Mouse (Mus musculus) MEL (cell line): ENCODE measurements around the gene Gatad2a. TPM values are rescaled to one million over a fixed set of nuclear protein-coding genes. Genes with fewer than 3 reads are reported as not detected.

Experiments used
- DNase-seq: peaks from one replicate; pipeline ENCODE4 v3.0.0; 2011; ENCODE audit warnings: low read depth, low spot score
- H3K27ac ChIP-seq: 2 replicates; pipeline ENCODE4 v1.5.1; 2012; ENCODE audit warnings: low read depth, mild to moderate bottlenecking, control low read depth, low read length, moderate library complexity; ENCODE audit not compliant: control insufficient read depth
- H3K27me3 ChIP-seq, 2 experiments: fragments of 150-350 bp in 1 of 2; sonication (generic) in 1 of 2; 2 replicates each; pipeline ENCODE4 v1.6.1; 2012; ENCODE audit warnings: low read length in 2 of 2, mild to moderate bottlenecking in 2 of 2, improper control_type of control experiment in 1 of 2, moderate library complexity in 1 of 2; ENCODE audit not compliant: insufficient read depth in 2 of 2, control insufficient read depth in 1 of 2
- H3K36me3 ChIP-seq, 2 experiments: 2 replicates each; pipeline ENCODE4 v1.6.1; 2012 to 2014; ENCODE audit warnings: low read length in 2 of 2, improper control_type of control experiment in 1 of 2, inconsistent platforms in 1 of 2, mild to moderate bottlenecking in 1 of 2; ENCODE audit not compliant: insufficient read depth in 2 of 2, control insufficient read depth in 1 of 2
- H3K4me1 ChIP-seq, 2 experiments: fragments of 150-350 bp in 1 of 2; sonication (generic) in 1 of 2; 2 replicates each; pipeline ENCODE4 v1.6.1; 2012; ENCODE audit warnings: low read length in 2 of 2, improper control_type of control experiment in 1 of 2, mild to moderate bottlenecking in 1 of 2; ENCODE audit not compliant: insufficient read depth in 2 of 2, control insufficient read depth in 1 of 2
- H3K4me3 ChIP-seq, 2 experiments: fragments of 150-350 bp in 1 of 2; sonication (generic) in 1 of 2; 2 replicates each; pipeline ENCODE4 v1.5.1; 2012; ENCODE audit warnings: low read depth in 2 of 2, low read length in 2 of 2, mild to moderate bottlenecking in 2 of 2, moderate library complexity in 2 of 2, control low read depth in 1 of 2, improper control_type of control experiment in 1 of 2; ENCODE audit not compliant: control insufficient read depth in 1 of 2, insufficient read depth in 1 of 2
- H3K79me2 ChIP-seq: 2 replicates; pipeline ENCODE4 v1.6.1; 2012; ENCODE audit warnings: mild to moderate bottlenecking, low read length, moderate library complexity; ENCODE audit not compliant: control insufficient read depth, poor library complexity, insufficient read depth
- H3K9ac ChIP-seq: 2 replicates; pipeline ENCODE4 v1.6.1; 2012; ENCODE audit warnings: low read depth, mild to moderate bottlenecking, control low read depth, low read length, moderate library complexity; ENCODE audit not compliant: control insufficient read depth, poor library complexity, severe bottlenecking
- H3K9me3 ChIP-seq: fragments of 150-350 bp; sonication (generic); replicated peaks from 2 replicates; pipeline ENCODE4 v1.6.1; 2012; ENCODE audit warnings: mild to moderate bottlenecking, low read length, improper control_type of control experiment, moderate library complexity; ENCODE audit not compliant: insufficient read depth
- CHD2 ChIP-seq: IDR thresholded peaks from 2 replicates; pipeline ENCODE4 v1.6.1; 2011; ENCODE audit warnings: low read length, improper control_type of control experiment
- CTCF ChIP-seq, 3 experiments: IDR thresholded peaks in 2 of 3; conservative IDR thresholded peaks in 1 of 3; 2 replicates each; pipeline ENCODE4 v1.5.1; 2011 to 2012; ENCODE audit warnings: low read length in 3 of 3, low read depth in 2 of 3, mild to moderate bottlenecking in 2 of 3, improper control_type of control experiment in 1 of 3, inconsistent platforms in 1 of 3, mixed read lengths in 1 of 3, moderate library complexity in 1 of 3; ENCODE audit not compliant: control insufficient read depth in 1 of 3, insufficient read depth in 1 of 3, poor library complexity in 1 of 3, severe bottlenecking in 1 of 3
- E2F4 ChIP-seq: IDR thresholded peaks from 2 replicates; pipeline ENCODE4 v1.6.1; 2011; ENCODE audit warnings: low read depth, low read length, improper control_type of control experiment, borderline replicate concordance
- EP300 ChIP-seq, 2 experiments: IDR thresholded peaks; 2 replicates each; pipeline ENCODE4 v1.6.1; 2011; ENCODE audit warnings: improper control_type of control experiment in 2 of 2, low read length in 2 of 2, low read depth in 1 of 2, mild to moderate bottlenecking in 1 of 2
- ETS1 ChIP-seq: IDR thresholded peaks from 2 replicates; pipeline ENCODE4 v1.6.1; 2012; ENCODE audit warnings: low read depth, mild to moderate bottlenecking, inconsistent platforms, low read length, improper control_type of control experiment, moderate library complexity
- JUND ChIP-seq: IDR thresholded peaks from 2 replicates; pipeline ENCODE4 v1.6.1; 2011; ENCODE audit warnings: low read depth, mild to moderate bottlenecking, improper control_type of control experiment, low read length
- MAFK ChIP-seq: IDR thresholded peaks from 2 replicates; pipeline ENCODE4 v1.6.1; 2011; ENCODE audit warnings: low read depth, mild to moderate bottlenecking, low read length, improper control_type of control experiment, borderline replicate concordance
- MXI1 ChIP-seq: IDR thresholded peaks from 2 replicates; pipeline ENCODE4 v1.6.1; 2011; ENCODE audit warnings: mild to moderate bottlenecking, low read depth, low read length, improper control_type of control experiment
- MYB ChIP-seq: IDR thresholded peaks from 2 replicates; pipeline ENCODE4 v1.6.1; 2011; ENCODE audit warnings: mild to moderate bottlenecking, low read depth, low read length, improper control_type of control experiment
- MYC ChIP-seq: IDR thresholded peaks from 2 replicates; pipeline ENCODE4 v1.6.1; 2011; ENCODE audit warnings: low read depth, mild to moderate bottlenecking, low read length, improper control_type of control experiment, moderate library complexity
- NELFE ChIP-seq: IDR thresholded peaks from 2 replicates; pipeline ENCODE4 v1.6.1; 2011; ENCODE audit warnings: low read depth, low read length, improper control_type of control experiment
- POLR2A ChIP-seq, 2 experiments: IDR thresholded peaks; 2 replicates each; pipeline ENCODE4 v1.6.1; 2011 to 2012; ENCODE audit warnings: low read length in 2 of 2, mild to moderate bottlenecking in 2 of 2, control low read depth in 1 of 2, improper control_type of control experiment in 1 of 2, low read depth in 1 of 2, moderate library complexity in 1 of 2; ENCODE audit not compliant: control insufficient read depth in 1 of 2, insufficient read depth in 1 of 2, poor library complexity in 1 of 2
- POLR2AphosphoS2 ChIP-seq: IDR thresholded peaks from 2 replicates; pipeline ENCODE4 v1.6.1; 2011; ENCODE audit warnings: low read length, improper control_type of control experiment
- POLR2AphosphoS5 ChIP-seq: IDR thresholded peaks from 2 replicates; pipeline ENCODE4 v1.6.1; 2012; ENCODE audit warnings: low read depth, borderline replicate concordance, mild to moderate bottlenecking, inconsistent platforms, low read length, moderate library complexity, mixed read lengths
- RAD21 ChIP-seq: IDR thresholded peaks from 2 replicates; pipeline ENCODE4 v1.6.1; 2011; ENCODE audit warnings: mild to moderate bottlenecking, low read depth, low read length, improper control_type of control experiment
- RCOR1 ChIP-seq: IDR thresholded peaks from 2 replicates; pipeline ENCODE4 v1.6.1; 2012; ENCODE audit warnings: low read depth, mild to moderate bottlenecking, inconsistent platforms, low read length, improper control_type of control experiment
- SMC3 ChIP-seq: IDR thresholded peaks from 2 replicates; pipeline ENCODE4 v1.6.1; 2011; ENCODE audit warnings: low read depth, low read length, improper control_type of control experiment
- TAL1 ChIP-seq: IDR thresholded peaks from 2 replicates; pipeline ENCODE4 v1.6.1; 2012; ENCODE audit warnings: mild to moderate bottlenecking, inconsistent platforms, low read length, moderate library complexity, mixed read lengths
- TCF12 ChIP-seq: IDR thresholded peaks from 2 replicates; pipeline ENCODE4 v1.6.1; 2014; ENCODE audit warnings: low read depth, mild to moderate bottlenecking, inconsistent platforms, low read length, improper control_type of control experiment, moderate library complexity
- USF1 ChIP-seq: IDR thresholded peaks from 2 replicates; pipeline ENCODE4 v1.6.1; 2014; ENCODE audit warnings: low read depth, mild to moderate bottlenecking, inconsistent platforms, low read length, improper control_type of control experiment, moderate library complexity
- USF2 ChIP-seq, 2 experiments: IDR thresholded peaks; 2 replicates each; pipeline ENCODE4 v1.6.1; 2011 to 2012; ENCODE audit warnings: improper control_type of control experiment in 2 of 2, low read length in 2 of 2, borderline replicate concordance in 1 of 2, inconsistent platforms in 1 of 2, low read depth in 1 of 2, mild to moderate bottlenecking in 1 of 2; ENCODE audit not compliant: insufficient read depth in 1 of 2
- ZMIZ1 ChIP-seq: IDR thresholded peaks from 2 replicates; pipeline ENCODE4 v1.6.1; 2012; ENCODE audit warnings: low read depth, mild to moderate bottlenecking, inconsistent platforms, low read length, improper control_type of control experiment, moderate library complexity
- ZNF384 ChIP-seq: IDR thresholded peaks from 2 replicates; pipeline ENCODE4 v1.6.1; 2012; ENCODE audit warnings: low read depth, mild to moderate bottlenecking, inconsistent platforms, low read length, improper control_type of control experiment
- polyA plus RNA-seq, 2 experiments: library from polyadenylated mRNA; stranded (reverse) in 1 of 2; unstranded in 1 of 2; fragments of >175 nt in 1 of 2; fragments of >200 nt in 1 of 2; gene quantifications; 2 replicates each; pipeline versions ENCODE4 v1.2.1 to v1.2.4; 2012; ENCODE audit warnings: low replicate concordance in 2 of 2, low read depth in 1 of 2; ENCODE audit not compliant: insufficient read length in 2 of 2, insufficient read depth in 1 of 2, missing spikeins in 1 of 2
- total RNA-seq: library from RNA; depleted of rRNA; stranded (reverse); fragments of 300-350 nt; gene quantifications from 2 replicates; pipeline ENCODE4 v1.2.3, GENCODE M21; 2012

Gatad2a gene
- total and polyA plus RNA-seq, 3 experiments, result 38.0 to 129 (median 111) TPM

DNA sequence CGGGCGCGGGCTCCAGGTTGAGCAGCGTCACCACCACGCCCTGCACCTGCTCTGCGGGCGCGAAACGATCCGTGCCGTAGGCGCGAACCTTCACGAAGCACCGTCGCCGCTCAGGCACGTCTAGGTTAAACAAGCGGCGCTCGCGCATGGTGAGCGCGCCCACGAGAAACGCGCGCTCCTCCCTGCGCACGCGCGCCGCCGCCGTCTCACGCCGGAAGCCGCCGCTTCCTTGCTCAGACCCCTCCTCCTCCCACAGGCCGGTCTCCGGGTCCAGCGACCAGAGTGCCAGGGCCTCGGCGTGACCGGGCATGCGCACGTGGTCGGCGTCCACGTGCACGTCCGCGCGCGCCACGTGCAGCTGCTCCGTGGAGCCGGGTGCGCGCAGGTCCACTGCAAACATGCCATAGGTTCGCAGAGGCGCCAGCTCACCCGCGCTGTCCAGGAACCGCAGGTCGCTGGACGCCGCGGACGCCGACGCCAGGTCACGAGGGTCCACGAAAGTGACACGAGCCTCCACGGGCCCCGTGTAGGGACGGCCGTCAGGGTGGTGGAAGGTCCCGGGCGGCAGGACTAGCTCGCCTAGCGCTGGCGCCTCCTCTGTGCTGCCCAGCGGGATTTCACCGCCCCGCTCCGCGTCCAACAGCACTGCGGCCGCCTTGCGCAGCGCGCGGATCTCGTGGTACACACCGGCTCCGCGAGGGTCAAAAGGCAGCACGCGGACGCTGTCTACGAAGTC, 114.0 kb downstream of the Gatad2a start:
- TF ChIP-seq E2F4, result no peak
- no peak for TF ChIP-seq POLR2AphosphoS2
- no peak for TF ChIP-seq CTCF (IDR thresholded peaks at IDR 0.05 in 2 of 3, conservative IDR thresholded peaks at IDR 0.05 in 1 of 3; ENCODE audit: control insufficient read depth in 1 of 3, insufficient read depth in 1 of 3, low read depth in 2 of 3, low read length in 3 of 3, poor library complexity in 1 of 3, severe bottlenecking in 1 of 3)
- TF ChIP-seq EP300 (IDR thresholded peaks at IDR 0.05; ENCODE audit: low read depth in 1 of 2, low read length in 2 of 2), result no peak
- no peak for TF ChIP-seq MYB
- TF ChIP-seq TCF12, result no peak
- TF ChIP-seq SMC3, result no peak
- no peak for TF ChIP-seq USF2 (IDR thresholded peaks at IDR 0.05; ENCODE audit: borderline replicate concordance in 1 of 2, insufficient read depth in 1 of 2, low read depth in 1 of 2, low read length in 2 of 2)
- TF ChIP-seq CHD2, result no peak
- no peak for TF ChIP-seq POLR2A (IDR thresholded peaks at IDR 0.05; ENCODE audit: control insufficient read depth in 1 of 2, insufficient read depth in 1 of 2, low read depth in 1 of 2, low read length in 2 of 2, poor library complexity in 1 of 2)
- DNase-seq, result no peak

GRCm38 (mm10) chr8:69881261-69881865, 114.8 kb downstream of the Gatad2a start:
- no peaks in the 10 kb centered on the region for H3K36me3 ChIP-seq
- H3K9ac ChIP-seq, result no peak overlapping the region
- no peaks in the 10 kb centered on the region for H3K9me3 ChIP-seq
- no peaks in the 10 kb centered on the region for H3K27me3 ChIP-seq
- no peak for TF ChIP-seq NELFE
- no peak for TF ChIP-seq TAL1
- TF ChIP-seq USF2 (IDR thresholded peaks at IDR 0.05; ENCODE audit: borderline replicate concordance in 1 of 2, insufficient read depth in 1 of 2, low read depth in 1 of 2, low read length in 2 of 2), result no peak
- TF ChIP-seq CTCF (IDR thresholded peaks at IDR 0.05 in 2 of 3, conservative IDR thresholded peaks at IDR 0.05 in 1 of 3; ENCODE audit: control insufficient read depth in 1 of 3, insufficient read depth in 1 of 3, low read depth in 2 of 3, low read length in 3 of 3, poor library complexity in 1 of 3, severe bottlenecking in 1 of 3), result no peak
- no peak for TF ChIP-seq MXI1
- TF ChIP-seq RCOR1, result no peak
- no peak for TF ChIP-seq MYB
- TF ChIP-seq JUND, result no peak
- no peak for TF ChIP-seq ZNF384
- no peak for TF ChIP-seq POLR2AphosphoS5
- no peak for TF ChIP-seq USF1
- TF ChIP-seq RAD21, result no peak
- TF ChIP-seq ZMIZ1, result no peak
- no peak for TF ChIP-seq SMC3
- no peak for TF ChIP-seq MAFK
- TF ChIP-seq EP300 (IDR thresholded peaks at IDR 0.05; ENCODE audit: low read depth in 1 of 2, low read length in 2 of 2), result no peak
- TF ChIP-seq MYC, result no peak
- no peak for TF ChIP-seq ETS1
- no peaks in the 10 kb centered on the region for H3K4me1 ChIP-seq
- no peak overlapping the region for H3K4me3 ChIP-seq
- no peaks in the 10 kb centered on the region for H3K79me2 ChIP-seq
- no peak overlapping the region for H3K27ac ChIP-seq
- DNase-seq, result no peak

More for the DNA sequence above, 114.0 kb downstream of the Gatad2a start:
- Histone ChIP-seq H3K9ac (no peak overlapping the region), H3K79me2 (no peaks in the 10 kb centered on the region), H3K4me1 (no peaks in the 10 kb centered on the region), H3K27me3 (no peaks in the 10 kb centered on the region), H3K27ac (no peak overlapping the region), H3K9me3 (no peaks in the 10 kb centered on the region), H3K4me3 (no peak overlapping the region), H3K36me3 (no peaks in the 10 kb centered on the region)
